ENCODE assay signal across 11 mouse cellular contexts in genomic region chr4:137959889-137960665, GRCm38 (mm10). TPM values are rescaled to one million over a fixed set of nuclear protein-coding genes. Genes with fewer than 3 reads are reported as not detected.
DNase-seq lines count a peak whose midpoint lies in the region; TF ChIP-seq lines count a peak whose summit lies in the region.
"Had no signal": no experiment of that assay in that cellular context is flagged by ENCODE, and none has a peak within 500 bp of the region (broad histone marks: within the 10 kb centered on the region; RNA-seq: fewer than 3 reads in every experiment).

No protein-coding gene starts in this region.

- DNase-seq in kidney, adult 2 months, result no peak
- DNase-seq in kidney, postnatal 36 days, result no peak
- peak; percentile 49 to 67 for DNase-seq in right cerebral cortex, adult 2 months (ENCODE audit: low spot score in 2 of 2)
- DNase-seq in right cerebral cortex, postnatal 4 days, result no peak
- DNase-seq in urinary bladder, postnatal 4 days (ENCODE audit: low spot score in 2 of 2), result no peak
- DNase-seq in thymus, adult 2 months, result no peak
- DNase-seq: cerebellum, adult 9-11 months; kidney, adult 8-10 months; thymus, postnatal 4 days had no signal

- H3K27ac ChIP-seq in kidney, adult 2 months (ENCODE audit: insufficient read depth, low read depth, low read length), result no peak overlapping the region
- H3K27ac ChIP-seq in cortical plate, adult 2 months (ENCODE audit: insufficient read depth, low read length), result no peak overlapping the region
- H3K27ac ChIP-seq in thymus, adult 2 months (ENCODE audit: control insufficient read depth, insufficient read depth, low read length), result no peak overlapping the region
- H3K27ac ChIP-seq: limb, embryonic 13.5 days had no signal

- no peak for TF ChIP-seq POLR2A in kidney, adult 2 months (IDR thresholded peaks at IDR 0.05; ENCODE audit: low read depth, low read length)
- no peak for TF ChIP-seq POLR2A in cortical plate, adult 2 months (IDR thresholded peaks at IDR 0.05; ENCODE audit: extremely low read depth, insufficient read depth, low read length)
- TF ChIP-seq POLR2A in thymus, adult 2 months (IDR thresholded peaks at IDR 0.05; ENCODE audit: control insufficient read depth, extremely low read depth, insufficient read depth, low read length, poor library complexity), result no peak

- H3K4me3 ChIP-seq in kidney, adult 2 months (ENCODE audit: insufficient read depth, low read depth, low read length), result no peak overlapping the region
- no peak overlapping the region for H3K4me3 ChIP-seq in cortical plate, adult 2 months (ENCODE audit: insufficient read depth, low read length)
- no peak overlapping the region for H3K4me3 ChIP-seq in thymus, adult 2 months (ENCODE audit: control insufficient read depth, insufficient read depth, low read length)
- H3K4me3 ChIP-seq: limb, embryonic 13.5 days had no signal

- 84% methylated on average over 13 of the region's 13 CpGs for WGBS in kidney, adult 2 months
- 76% methylated on average over 13 of the region's 13 CpGs for WGBS in thymus, adult 2 months

- H3K36me3 ChIP-seq in kidney, adult 2 months (ENCODE audit: control insufficient read depth, insufficient read depth, low read length), result no peaks in the 10 kb centered on the region
- H3K36me3 ChIP-seq in thymus, adult 2 months (ENCODE audit: control insufficient read depth, insufficient read depth, low read length), result peaks cover 23% of the 10 kb centered on the region

- H3K4me1 ChIP-seq in kidney, adult 2 months (ENCODE audit: control insufficient read depth, insufficient read depth, low read length), result no peaks in the 10 kb centered on the region
- peaks cover 1% of the 10 kb centered on the region; the same call in 1 of the 2 replicates for H3K4me1 ChIP-seq in cortical plate, adult 2 months (ENCODE audit: control insufficient read depth, insufficient read depth, low read length)
- H3K4me1 ChIP-seq in thymus, adult 2 months (replicated peaks; ENCODE audit: control insufficient read depth, insufficient read depth, low read length), result no peaks in the 10 kb centered on the region
- H3K4me1 ChIP-seq: limb, embryonic 13.5 days had no signal

- H3K27me3 ChIP-seq in kidney, adult 2 months (replicated peaks; ENCODE audit: control insufficient read depth, insufficient read depth, low read length), result no peaks in the 10 kb centered on the region
- no peaks in the 10 kb centered on the region for H3K27me3 ChIP-seq in thymus, adult 2 months (ENCODE audit: control insufficient read depth, insufficient read depth, low read length)
- H3K27me3 ChIP-seq: limb, embryonic 13.5 days had no signal

- peak; percentile 52 for TF ChIP-seq CTCF in kidney, adult 2 months (conservative IDR thresholded peaks at IDR 0.05; ENCODE audit: insufficient read depth, insufficient read length, low read depth, low read length)
- TF ChIP-seq CTCF in cortical plate, adult 2 months (IDR thresholded peaks at IDR 0.05; ENCODE audit: extremely low read depth, insufficient read depth, low read length), result peak; percentile 34; the same call in 1 of the 2 replicates
- no peak for TF ChIP-seq CTCF in thymus, adult 2 months (IDR thresholded peaks at IDR 0.05; ENCODE audit: borderline replicate concordance, control insufficient read depth, extremely low read depth, insufficient read depth, low read length, poor library complexity)

RNA-seq across cellular contexts. Expression of gene Eif4g3, which starts 32.7 kb away (rescaled TPM):
- 53.5 and 54.0 TPM in 2 replicates for polyA plus RNA-seq in kidney, adult 2 months (2012; rRNA removed)
- 148 and 164 TPM in 2 replicates for polyA plus RNA-seq in cortical plate, adult 2 months (2012; rRNA removed)
- polyA plus RNA-seq in thymus, adult 2 months (2012; rRNA removed), result 72.1 TPM in 2 replicates

Comparison
In these comparisons a context has a peak if more than half of its experiments do, and no peak if none do; other contexts are left out.
1. DNase-seq: peak in right cerebral cortex, adult 2 months (2 of 2); none in kidney, adult 2 months (single experiment), kidney, postnatal 36 days (0 of 2), right cerebral cortex, postnatal 4 days (single experiment), urinary bladder, postnatal 4 days (0 of 2) and thymus, adult 2 months (single experiment).